Mouse (Mus musculus) forebrain, embryonic 13.5 days (tissue): ENCODE measurements around the gene Atoh8. TPM values are rescaled to one million over a fixed set of nuclear protein-coding genes. Genes with fewer than 3 reads are reported as not detected.

Source experiments
- ATAC-seq: fragments of 200-750 bp; cut with Nextera tagmentation; 2 replicates; pipeline ENCODE4 v1.8.0; 2017
- H3K27ac ChIP-seq: fragments of 300-500 bp; sonication (generic); 2 replicates; pipeline ENCODE4 v1.5.1; 2015; ENCODE audit warnings: inconsistent platforms, mild to moderate bottlenecking, moderate library complexity
- H3K27me3 ChIP-seq: fragments of 300-500 bp; sonication (generic); 2 replicates; pipeline ENCODE4 v1.6.1; 2015; ENCODE audit warnings: mild to moderate bottlenecking, inconsistent platforms
- H3K36me3 ChIP-seq: fragments of 300-500 bp; sonication (generic); 2 replicates; pipeline ENCODE4 v1.6.1; 2015; ENCODE audit warnings: mild to moderate bottlenecking, inconsistent platforms; ENCODE audit not compliant: poor library complexity, severe bottlenecking
- H3K4me1 ChIP-seq: fragments of 300-500 bp; sonication (generic); 2 replicates; pipeline ENCODE4 v1.6.1; 2015; ENCODE audit warnings: inconsistent platforms
- H3K4me2 ChIP-seq: fragments of 300-500 bp; sonication (generic); 2 replicates; pipeline ENCODE4 v1.6.1; 2015; ENCODE audit warnings: inconsistent platforms, mild to moderate bottlenecking, moderate library complexity
- H3K4me3 ChIP-seq: fragments of 300-500 bp; sonication (generic); 2 replicates; pipeline ENCODE4 v1.5.1; 2015; ENCODE audit warnings: mild to moderate bottlenecking, inconsistent platforms
- H3K9ac ChIP-seq: fragments of 300-500 bp; sonication (generic); 2 replicates; pipeline ENCODE4 v1.6.1; 2015; ENCODE audit warnings: mild to moderate bottlenecking, inconsistent platforms
- H3K9me3 ChIP-seq: fragments of 300-500 bp; sonication (generic); replicated peaks from 2 replicates; pipeline ENCODE4 v1.6.1; 2016; ENCODE audit warnings: inconsistent platforms
- WGBS: fragments of 180-500 bp; shearing (Covaris S2); methylation state at CpG from one replicate; pipeline ENCODE4 v1.1.7; 2015; 5-methylcytosine and 5-hydroxymethylcytosine counted together
- polyA plus RNA-seq: library from polyadenylated mRNA; unstranded; fragments of >200 nt; fragmentation: Nextera tagmentation; extraction: Ambion mirVana; gene quantifications from 2 replicates; pipeline ENCODE4 v1.2.1, GENCODE M21; 2015

Gene Atoh8
- polyA plus RNA-seq, 1 experiment from 2014 or later: 2.9 TPM

DNA sequence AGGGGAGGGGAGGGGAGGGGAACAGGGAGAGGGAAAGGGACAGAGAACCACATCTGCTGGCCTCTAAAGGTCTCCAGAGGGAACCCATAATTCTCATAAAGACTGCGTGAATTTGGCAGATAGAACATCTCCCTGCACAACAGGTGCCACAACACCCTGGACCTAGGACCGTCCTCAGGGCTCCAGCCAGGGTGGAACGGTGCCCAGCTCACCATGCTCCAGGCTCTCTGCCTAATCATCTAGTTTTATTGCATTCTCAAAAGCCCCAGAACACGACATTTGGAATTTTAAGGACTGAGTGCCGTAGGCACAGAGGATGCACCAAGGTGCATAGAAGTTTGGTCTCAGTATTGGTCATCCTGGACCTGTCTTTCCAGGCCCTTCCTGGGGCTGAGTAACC, 34.9 kb upstream of the Atoh8 start:
- Histone ChIP-seq H3K4me3 (no peak overlapping the region), H3K36me3 (no peaks in the 10 kb centered on the region), H3K9ac (no peak overlapping the region), H3K27me3 (no peaks in the 10 kb centered on the region), H3K9me3 (no peaks in the 10 kb centered on the region), H3K4me2 (no peak overlapping the region), H3K27ac (no peak overlapping the region), H3K4me1 (peaks cover 4% of the 10 kb centered on the region; the same call in 1 of the 2 replicates)
- WGBS: 78% methylated on average over 5 of the region's 5 CpGs
- ATAC-seq: peak; percentile 3; the same call in 1 of the 2 replicates

- H3K4me1 ChIP-seq: peaks cover 4% of the 10 kb centered on the region; the same call in 1 of the 2 replicates
- no peak for ATAC-seq
- H3K4me2 ChIP-seq: no peak overlapping the region
- H3K9me3 ChIP-seq: no peaks in the 10 kb centered on the region
- 69% methylated on average over 9 of the region's 9 CpGs for WGBS
- no peak overlapping the region for H3K27ac ChIP-seq
- no peak overlapping the region for H3K9ac ChIP-seq
- H3K36me3 ChIP-seq: no peaks in the 10 kb centered on the region
- no peaks in the 10 kb centered on the region for H3K27me3 ChIP-seq
- no peak overlapping the region for H3K4me3 ChIP-seq
These were observed 32.9 kb upstream of the Atoh8 start for GRCm38 (mm10) chr6:72268149-72268847.

DNA sequence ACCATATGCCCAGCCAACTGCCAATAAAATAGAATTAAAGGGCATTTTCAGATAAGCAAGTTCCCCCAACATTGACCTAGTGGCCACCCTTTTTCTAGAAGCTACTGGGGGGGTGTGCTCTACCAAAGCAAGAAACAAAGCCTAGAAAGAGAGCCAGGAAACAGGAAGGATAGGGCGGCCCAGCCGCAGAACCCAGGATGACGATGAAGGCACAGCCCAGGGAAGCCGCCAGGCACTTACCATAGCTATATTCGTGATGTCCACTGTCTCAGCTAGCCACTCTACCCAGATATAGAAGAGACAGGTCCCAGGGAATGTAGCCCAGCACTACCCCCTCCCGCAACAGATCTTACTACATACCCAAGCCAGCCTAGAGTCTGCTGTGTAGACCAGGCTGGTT, 30.3 kb upstream of the Atoh8 start:
- no peaks in the 10 kb centered on the region for H3K27me3 ChIP-seq
- no peak overlapping the region for H3K4me3 ChIP-seq
- H3K4me1 ChIP-seq: peaks cover 4% of the 10 kb centered on the region; the same call in 1 of the 2 replicates
- H3K4me2 ChIP-seq: no peak overlapping the region
- H3K9me3 ChIP-seq: no peaks in the 10 kb centered on the region
- ATAC-seq: no peak
- 81% methylated on average over 6 of the region's 6 CpGs for WGBS
- H3K9ac ChIP-seq: no peak overlapping the region
- no peaks in the 10 kb centered on the region for H3K36me3 ChIP-seq
- H3K27ac ChIP-seq: no peak overlapping the region

GRCm38 (mm10) chr6:72263679-72264265, 28.4 kb upstream of the Atoh8 start:
- H3K36me3 ChIP-seq: no peaks in the 10 kb centered on the region
- H3K4me3 ChIP-seq: no peak overlapping the region
- no peaks in the 10 kb centered on the region for H3K9me3 ChIP-seq
- no peak overlapping the region for H3K4me2 ChIP-seq
- no peak overlapping the region for H3K9ac ChIP-seq
- no peak overlapping the region for H3K27ac ChIP-seq
- WGBS: 75% methylated on average over 5 of the region's 5 CpGs
- 0 out of 2 replicates have a peak, but pooled peaks cover 3% of the 10 kb centered on the region for H3K27me3 ChIP-seq
- H3K4me1 ChIP-seq: peaks cover 4% of the 10 kb centered on the region; the same call in 1 of the 2 replicates
- ATAC-seq: no peak

DNA sequence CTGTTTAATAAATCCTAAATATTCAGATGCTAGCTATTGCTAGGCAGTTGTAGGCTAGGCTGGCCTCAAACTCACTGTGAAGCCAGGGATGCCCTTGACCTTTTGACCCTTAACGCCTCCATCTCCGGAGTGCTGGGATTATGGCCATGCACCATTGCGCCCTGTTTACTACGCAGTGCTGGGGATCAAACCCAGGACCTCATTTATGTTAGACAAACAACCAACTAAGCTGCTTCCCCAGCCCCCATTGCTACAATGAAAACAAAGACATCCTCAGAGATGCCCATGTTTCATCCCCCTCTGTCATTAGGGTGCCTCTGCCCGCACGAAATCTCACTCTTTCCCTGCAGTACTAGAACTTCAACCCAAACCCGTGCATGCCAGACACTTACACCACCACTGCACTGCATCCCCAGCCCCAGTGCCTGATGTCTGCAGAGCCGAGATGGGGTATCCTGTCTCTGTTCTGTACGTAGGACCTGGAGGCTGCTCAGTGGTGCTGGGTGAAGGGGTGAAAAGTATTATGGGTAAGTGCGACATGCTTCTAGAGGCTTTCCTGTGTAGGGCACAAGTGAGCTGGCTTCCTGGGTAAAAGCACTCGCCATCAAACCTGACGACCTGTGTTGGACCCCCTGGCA, 26.4 kb upstream of the Atoh8 start:
- H3K27ac ChIP-seq: no peak overlapping the region
- H3K9ac ChIP-seq: no peak overlapping the region
- peak; percentile 24; the same call in 1 of the 2 replicates for ATAC-seq
- no peaks in the 10 kb centered on the region for H3K9me3 ChIP-seq
- no peak overlapping the region for H3K4me2 ChIP-seq
- H3K4me3 ChIP-seq: no peak overlapping the region
- no peaks in the 10 kb centered on the region for H3K4me1 ChIP-seq
- 76% methylated on average over 12 of the region's 12 CpGs for WGBS
- H3K36me3 ChIP-seq: no peaks in the 10 kb centered on the region
- 0 out of 2 replicates have a peak, but pooled peaks cover 3% of the 10 kb centered on the region for H3K27me3 ChIP-seq

DNA sequence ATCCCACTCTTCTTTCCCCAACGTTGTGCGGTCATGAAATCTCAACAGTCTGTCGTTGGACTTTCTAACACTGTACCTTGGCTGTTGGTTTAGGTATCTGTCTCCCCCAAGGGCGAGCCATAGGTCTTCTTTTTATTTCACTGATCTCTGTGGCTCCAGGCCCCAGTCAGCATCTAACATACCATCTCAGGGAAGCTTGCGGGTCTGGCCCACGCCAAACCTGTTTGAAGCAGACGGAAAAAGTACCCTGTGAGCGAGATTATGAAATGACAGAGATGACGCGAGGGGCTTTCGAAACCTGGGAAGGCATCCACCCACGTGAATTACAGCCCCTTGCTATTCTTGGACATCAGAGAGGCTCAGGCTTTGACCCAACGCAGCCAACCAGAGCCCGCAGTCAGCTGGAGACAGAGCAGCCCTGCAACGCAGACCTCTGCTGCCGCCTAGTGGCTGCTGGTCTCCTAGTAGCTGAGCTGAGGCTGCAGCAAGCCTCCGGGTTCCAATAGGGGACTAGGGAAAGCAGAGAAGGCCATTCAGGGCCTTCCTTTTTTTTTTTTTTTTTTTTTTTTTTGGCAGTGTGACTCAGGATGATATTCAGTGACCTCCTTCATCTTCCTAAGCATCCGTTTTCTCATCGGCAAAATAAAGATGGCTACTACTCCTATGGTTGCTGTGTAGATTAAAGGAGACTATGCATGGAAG, 25.8 kb upstream of the Atoh8 start:
- Histone ChIP-seq H3K9me3 (no peaks in the 10 kb centered on the region), H3K4me3 (no peak overlapping the region), H3K27me3 (0 out of 2 replicates have a peak, but pooled peaks cover 3% of the 10 kb centered on the region), H3K9ac (no peak overlapping the region), H3K4me1 (no peaks in the 10 kb centered on the region), H3K4me2 (no peak overlapping the region), H3K27ac (no peak overlapping the region), H3K36me3 (no peaks in the 10 kb centered on the region)
- ATAC-seq: peak; percentile 96
- WGBS: 34% methylated on average over 19 of the region's 19 CpGs

DNA sequence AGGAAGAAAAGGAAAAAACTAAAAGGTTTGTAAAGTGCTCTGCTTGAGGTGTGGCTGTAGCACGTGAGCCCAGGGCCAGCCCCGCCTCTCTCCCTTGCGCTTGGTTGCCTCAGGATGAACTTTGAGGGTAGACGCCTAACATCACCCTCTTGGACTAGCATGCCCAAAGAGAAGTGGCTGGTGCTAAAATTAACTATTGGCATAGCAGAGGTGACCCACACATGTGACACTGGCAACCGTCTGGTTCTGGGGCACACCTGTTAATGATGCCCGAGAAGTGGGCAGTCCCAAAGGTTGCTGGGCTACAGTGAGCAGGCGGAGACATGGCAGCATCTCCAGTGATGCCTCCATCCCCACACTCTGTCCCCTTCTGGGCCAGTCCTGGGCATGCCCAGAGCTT, 24.1 kb upstream of the Atoh8 start:
- Histone ChIP-seq H3K4me3 (no peak overlapping the region), H3K36me3 (no peaks in the 10 kb centered on the region), H3K27ac (no peak overlapping the region), H3K9me3 (no peaks in the 10 kb centered on the region), H3K9ac (no peak overlapping the region), H3K4me1 (peaks cover 5% of the 10 kb centered on the region; the same call in 1 of the 2 replicates), H3K27me3 (0 out of 2 replicates have a peak, but pooled peaks cover 3% of the 10 kb centered on the region), H3K4me2 (no peak overlapping the region)
- no peak for ATAC-seq
- 73% methylated on average over 7 of the region's 7 CpGs for WGBS

GRCm38 (mm10) chr6:72255294-72255693, 19.9 kb upstream of the Atoh8 start:
- WGBS: 77% methylated on average over 6 of the region's 6 CpGs
- no peak overlapping the region for H3K9ac ChIP-seq
- no peak overlapping the region for H3K4me2 ChIP-seq
- H3K4me3 ChIP-seq: no peak overlapping the region
- H3K9me3 ChIP-seq: no peaks in the 10 kb centered on the region
- peaks cover 12% of the 10 kb centered on the region for H3K4me1 ChIP-seq
- H3K36me3 ChIP-seq: no peaks in the 10 kb centered on the region
- 0 out of 2 replicates have a peak, but pooled peaks cover 3% of the 10 kb centered on the region for H3K27me3 ChIP-seq
- H3K27ac ChIP-seq: no peak overlapping the region
- ATAC-seq: no peak

DNA sequence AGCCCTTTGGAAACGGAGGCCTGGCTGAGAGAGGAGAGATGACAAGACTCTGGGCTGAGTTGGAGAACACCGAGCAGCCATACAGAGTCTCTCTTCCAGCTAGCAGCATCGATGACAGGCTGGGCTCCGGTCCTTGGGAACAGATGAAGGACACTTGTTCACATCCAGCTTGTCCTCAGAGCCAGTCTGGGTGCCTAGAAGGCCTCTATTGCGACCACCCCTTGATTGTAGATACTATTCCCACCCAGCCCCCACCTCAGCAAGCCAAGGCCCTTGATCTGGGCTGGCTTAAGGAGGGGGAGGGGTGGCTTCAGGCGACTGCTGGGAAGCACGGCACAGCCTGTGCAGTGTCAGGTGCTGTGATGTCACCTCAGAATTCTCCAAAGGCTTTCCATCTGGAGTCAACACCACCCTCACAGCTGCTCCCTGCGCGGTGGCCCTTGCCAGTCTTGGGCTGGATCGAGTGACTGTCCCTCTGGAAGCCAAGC, 19.3 kb upstream of the Atoh8 start:
- 0 out of 2 replicates have a peak, but pooled peaks have one; percentile 27 for ATAC-seq
- no peak overlapping the region for H3K27ac ChIP-seq
- peaks cover 12% of the 10 kb centered on the region for H3K4me1 ChIP-seq
- 0 out of 2 replicates have a peak, but pooled peaks cover 1% of the 10 kb centered on the region for H3K27me3 ChIP-seq
- no peak overlapping the region for H3K4me2 ChIP-seq
- 53% methylated on average over 10 of the region's 10 CpGs for WGBS
- no peaks in the 10 kb centered on the region for H3K9me3 ChIP-seq
- H3K9ac ChIP-seq: no peak overlapping the region
- no peaks in the 10 kb centered on the region for H3K36me3 ChIP-seq
- no peak overlapping the region for H3K4me3 ChIP-seq

GRCm38 (mm10) chr6:72253911-72254587, 18.7 kb upstream of the Atoh8 start:
- WGBS: 87% methylated on average over 4 of the region's 4 CpGs
- Histone ChIP-seq H3K9me3 (no peaks in the 10 kb centered on the region), H3K27ac (no peak overlapping the region), H3K4me3 (no peak overlapping the region), H3K4me2 (no peak overlapping the region), H3K9ac (no peak overlapping the region), H3K27me3 (no peaks in the 10 kb centered on the region), H3K36me3 (no peaks in the 10 kb centered on the region), H3K4me1 (peaks cover 12% of the 10 kb centered on the region)
- ATAC-seq: 0 out of 2 replicates have a peak, but pooled peaks have one; percentile 19

- 77% methylated on average over 4 of the region's 4 CpGs for WGBS
- Histone ChIP-seq H3K9ac (no peak overlapping the region), H3K27ac (no peak overlapping the region), H3K36me3 (no peaks in the 10 kb centered on the region), H3K9me3 (no peaks in the 10 kb centered on the region), H3K4me2 (no peak overlapping the region), H3K4me1 (peaks cover 12% of the 10 kb centered on the region), H3K4me3 (no peak overlapping the region), H3K27me3 (no peaks in the 10 kb centered on the region)
- no peak for ATAC-seq
These were observed 17.8 kb upstream of the Atoh8 start for GRCm38 (mm10) chr6:72253168-72253567.
